Mouse (Mus musculus): Measurements from ENCODE around the gene Vmn1r57.
"Not testable (repeated sequence)": the region's sequence is repeated elsewhere in the genome, so short reads cannot be mapped to it uniquely, and the experiment has no call there.

Vmn1r57 gene

GRCm38 (mm10) chr7:5218193-5218592 lies at the start of gene Vmn1r57:
Gene Vmn1r57 (plus strand): TSS chr7:5218493.
- not testable (repeated sequence) for DNase-seq

GRCm38 (mm10) chr7:5196647-5197046 lies 21.6 kb upstream of the Vmn1r57 start, which contains the start of gene Vmn1r56:
Gene Vmn1r56 (minus strand): TSS chr7:5196747.
- not testable (repeated sequence) for DNase-seq

GRCm38 (mm10) chr7:5263051-5263450 lies 44.8 kb downstream of the Vmn1r57 start:
- DNase-seq = no peak

Measured in lung, postnatal 14 days (tissue).